Mouse (Mus musculus) testis, adult 2 months (tissue): Measurements from ENCODE around the gene Cyp2e1.

Experiments
- CTCF ChIP-seq: fragments of 200-500 bp; IDR thresholded peaks from 2 replicates; pipeline ENCODE4 v1.5.1; 2012; ENCODE audit warnings: low read depth, mild to moderate bottlenecking, inconsistent platforms, low read length, moderate library complexity; ENCODE audit not compliant: control insufficient read depth, insufficient read depth, insufficient replicate concordance
- POLR2A ChIP-seq: fragments of 200-500 bp; IDR thresholded peaks from 2 replicates; pipeline ENCODE4 v1.6.1; 2012; ENCODE audit warnings: low read depth, mild to moderate bottlenecking, inconsistent platforms, low read length, moderate library complexity; ENCODE audit not compliant: control insufficient read depth

DNA sequence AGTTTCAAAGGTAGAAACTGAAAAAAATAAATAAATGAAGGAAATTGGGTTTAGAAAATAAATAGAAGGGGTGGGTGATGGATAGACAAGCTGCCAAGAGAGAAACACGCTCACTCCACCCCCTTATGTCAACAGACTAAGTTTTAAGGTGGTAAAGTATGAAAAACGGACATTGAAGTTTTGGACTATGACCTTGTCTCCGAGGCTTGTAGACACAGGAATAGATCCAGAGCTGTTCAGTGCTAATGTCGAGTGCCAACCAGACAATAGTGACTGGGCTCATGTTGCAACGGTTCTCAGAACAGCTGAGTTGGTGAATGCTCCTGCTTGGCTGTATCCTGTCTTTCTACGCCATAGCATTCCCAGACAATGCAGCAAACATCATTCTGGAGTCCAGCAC is 42.4 kb upstream of the Cyp2e1 start:
- no peak for TF ChIP-seq CTCF
- TF ChIP-seq POLR2A, result no peak
